Mouse (Mus musculus) olfactory bulb, adult 2 months (tissue): ENCODE data around the gene A1bg. TPM values are rescaled to one million over a fixed set of nuclear protein-coding genes. Genes with fewer than 3 reads are reported as not detected.

ENCODE experiments used
- H3K27ac ChIP-seq: fragments of 200-500 bp; 2 replicates; pipeline ENCODE4 v1.5.1; 2012; ENCODE audit warnings: low read depth, low read length; ENCODE audit not compliant: insufficient read depth
- H3K4me1 ChIP-seq: fragments of 200-500 bp; 2 replicates; pipeline ENCODE4 v1.6.1; 2012; ENCODE audit warnings: low read length; ENCODE audit not compliant: control insufficient read depth, insufficient read depth
- H3K4me3 ChIP-seq: fragments of 200-500 bp; 2 replicates; pipeline ENCODE4 v1.5.1; 2012; ENCODE audit warnings: mild to moderate bottlenecking, low read depth, low read length, moderate library complexity; ENCODE audit not compliant: insufficient read depth
- CTCF ChIP-seq: fragments of 200-500 bp; IDR thresholded peaks from 2 replicates; pipeline ENCODE4 v1.5.1; 2012; ENCODE audit warnings: low read depth, mild to moderate bottlenecking, low read length, moderate library complexity; ENCODE audit not compliant: insufficient read depth
- POLR2A ChIP-seq: fragments of 200-500 bp; IDR thresholded peaks from 2 replicates; pipeline ENCODE4 v1.6.1; 2012; ENCODE audit warnings: mild to moderate bottlenecking, low read depth, low read length, moderate library complexity; ENCODE audit not compliant: insufficient read depth
- WGBS: fragments of 180-500 bp; shearing (Covaris S2); methylation state at CpG from one replicate; pipeline ENCODE4 v1.1.7; 2018; 5-methylcytosine and 5-hydroxymethylcytosine counted together
- polyA plus RNA-seq: library from polyadenylated mRNA; stranded (reverse); fragments of >200 nt; gene quantifications from 2 replicates; pipeline ENCODE4 v1.2.4, GENCODE M21; 2012; ENCODE audit warnings: low replicate concordance; ENCODE audit not compliant: missing spikeins, insufficient read depth, insufficient read length

The A1bg gene
- polyA plus RNA-seq, 1 experiment: not detected

DNA sequence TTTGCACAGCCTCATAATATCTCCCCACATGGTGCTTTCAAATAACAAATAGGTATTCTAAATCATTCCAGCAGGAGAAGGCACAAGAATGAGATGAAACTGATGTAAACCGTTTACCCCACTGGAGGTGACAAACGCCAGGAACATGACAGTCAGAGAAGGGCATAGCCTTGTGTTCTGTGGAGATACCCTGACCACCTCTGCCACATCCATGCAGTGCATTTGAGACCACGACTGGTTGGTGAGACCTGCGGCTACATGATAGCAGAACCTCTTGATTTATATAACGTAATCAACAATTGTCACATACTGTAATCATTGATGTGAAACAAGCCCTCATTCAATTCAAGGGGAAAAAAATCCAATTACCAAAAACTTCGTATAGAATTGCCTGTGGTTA is 47.1 kb downstream of the A1bg start:
- WGBS: 91% methylated on average over 6 of the region's 6 CpGs

DNA sequence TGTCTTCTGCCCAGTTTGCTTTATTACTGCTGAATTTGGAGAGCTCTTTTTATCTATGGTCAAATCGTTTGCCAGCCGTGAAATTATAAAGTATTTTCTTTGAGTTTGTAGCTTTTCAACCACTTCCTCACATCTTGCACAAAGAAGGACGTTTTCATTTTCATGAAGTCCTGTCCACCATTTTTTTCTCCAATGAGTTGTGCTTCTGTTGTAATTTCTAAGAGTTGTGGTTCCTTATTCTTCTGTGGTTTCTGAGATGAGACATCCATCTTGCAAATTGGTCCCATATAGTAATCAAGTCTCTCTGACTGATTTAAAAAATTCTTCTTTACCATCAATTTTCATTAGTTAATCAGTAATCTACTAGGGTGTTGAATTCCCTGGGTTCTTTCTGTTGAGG is 60.4 kb downstream of the A1bg start:
- no peak overlapping the region for H3K4me3 ChIP-seq
- no peaks in the 10 kb centered on the region for H3K4me1 ChIP-seq
- no peak overlapping the region for H3K27ac ChIP-seq
- TF ChIP-seq CTCF: no peak
- 85% methylated on average over 3 of the region's 3 CpGs for WGBS

More for the DNA sequence above, 47.1 kb downstream of the A1bg start:
- Histone ChIP-seq H3K27ac (no peak overlapping the region), H3K4me3 (no peak overlapping the region), H3K4me1 (no peaks in the 10 kb centered on the region)
- TF ChIP-seq CTCF: no peak
- no peak for TF ChIP-seq POLR2A

DNA sequence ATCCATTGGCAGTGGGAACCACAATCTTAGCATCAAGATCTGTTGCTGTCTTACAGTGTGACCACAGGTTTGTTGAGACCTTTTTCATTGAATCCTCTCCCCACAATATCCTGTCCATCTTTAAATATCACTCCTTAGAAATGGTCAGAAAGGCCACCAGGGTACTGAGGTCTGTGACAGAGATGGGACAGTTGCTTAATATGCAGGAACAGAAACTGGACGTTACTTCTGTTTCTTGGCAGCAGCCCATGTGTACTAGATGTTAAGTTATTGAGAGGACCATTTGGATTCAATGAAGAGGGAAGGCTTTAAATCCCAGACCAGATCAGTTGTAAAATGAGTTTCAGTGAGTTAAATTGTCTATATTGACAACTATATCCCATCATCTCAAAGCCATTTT is 67.7 kb downstream of the A1bg start:
- WGBS: 40% methylated on average over 1 of the region's 1 CpGs
- no peak overlapping the region for H3K4me3 ChIP-seq
- H3K27ac ChIP-seq: no peak overlapping the region
- TF ChIP-seq CTCF (no peak), POLR2A (no peak)
- H3K4me1 ChIP-seq: no peaks in the 10 kb centered on the region

- H3K27ac ChIP-seq: no peak overlapping the region
- TF ChIP-seq CTCF: no peak
- no peak for TF ChIP-seq POLR2A
- no peaks in the 10 kb centered on the region for H3K4me1 ChIP-seq
- WGBS: 88% methylated on average over 4 of the region's 4 CpGs
- no peak overlapping the region for H3K4me3 ChIP-seq
Measured at GRCm38 (mm10) chr15:60854151-60854550, 68.7 kb downstream of the A1bg start.

DNA sequence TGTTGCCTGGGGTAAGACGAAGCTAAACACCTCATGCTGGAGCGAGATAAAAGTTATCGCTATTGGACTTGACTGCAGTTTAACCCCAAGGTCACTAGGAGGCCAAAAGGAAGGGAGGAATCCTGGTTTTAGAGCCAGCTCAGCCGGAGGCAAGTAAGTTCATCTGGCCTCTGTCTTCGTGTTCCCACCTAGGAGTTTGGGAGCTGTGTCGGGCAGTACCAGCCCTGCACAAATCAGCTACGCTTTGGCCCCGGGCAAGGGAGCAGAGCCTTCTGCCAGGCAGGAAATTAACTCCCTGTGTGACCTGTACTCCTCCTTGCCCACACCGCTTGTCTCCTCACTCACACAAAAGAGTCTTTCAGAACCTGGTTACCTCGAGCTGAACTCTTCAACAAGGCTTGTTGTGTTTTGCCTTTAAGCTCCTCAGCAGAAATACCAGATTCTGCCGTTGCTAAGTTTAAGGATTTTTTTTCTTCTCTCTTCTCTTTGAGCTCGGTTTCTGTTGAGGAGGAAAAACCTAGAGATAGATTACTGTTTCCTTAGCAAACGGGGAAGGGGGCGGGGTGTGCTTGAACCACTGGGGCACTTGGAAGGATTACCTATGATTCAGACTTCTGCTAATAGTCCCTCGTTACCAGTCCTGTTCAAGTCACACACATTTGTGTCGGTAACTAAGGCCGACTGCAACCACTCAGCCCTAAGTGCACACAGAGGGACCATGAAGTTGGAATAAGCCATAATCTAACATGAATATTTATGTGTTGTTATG is 69.4 kb downstream of the A1bg start, which contains the start of gene Fam84b:
Fam84b (minus strand) TSS at position 548 of the 769 bp plus-strand sequence.
- no peaks in the 10 kb centered on the region for H3K4me1 ChIP-seq
- 34% methylated on average over 17 of the region's 17 CpGs for WGBS
- no peak within 1 kb of the TSS for H3K4me3 ChIP-seq
- TF ChIP-seq POLR2A: no peak
- no peak for TF ChIP-seq CTCF
- H3K27ac ChIP-seq: no peak within 1 kb of the TSS

GRCm38 (mm10) chr15:60848630-60849029 is 74.2 kb downstream of the A1bg start:
- TF ChIP-seq CTCF (no peak), POLR2A (no peak)
- H3K27ac ChIP-seq: no peak overlapping the region
- WGBS: 84% methylated on average over 3 of the region's 3 CpGs
- no peaks in the 10 kb centered on the region for H3K4me1 ChIP-seq
- no peak overlapping the region for H3K4me3 ChIP-seq

Other genes with a start within 250 kb of the A1bg start
- not detected in 2 replicates for gene Fam84b, start 69.2 kb downstream of the A1bg start, polyA plus RNA-seq